Mouse (Mus musculus) naive thymus-derived CD4-positive, alpha-beta T cell, adult 2 months (primary cell): ENCODE results near the gene Clpb.

ENCODE experiments used
- DNase-seq: peaks from one replicate; pipeline ENCODE4 v3.0.0-alpha.2; 2011; ENCODE audit warnings: low read depth

The Clpb gene

GRCm38 (mm10) chr7:101676033-101676761 is 12.8 kb downstream of the Clpb start:
- DNase-seq: no peak

GRCm38 (mm10) chr7:101676762-101677308 is 13.4 kb downstream of the Clpb start:
- DNase-seq: no peak

- DNase-seq: peak; percentile 67
Observed at GRCm38 (mm10) chr7:101679591-101679990, 16.2 kb downstream of the Clpb start.

- no peak for DNase-seq
Observed at GRCm38 (mm10) chr7:101680961-101681360, 17.5 kb downstream of the Clpb start.

- no peak for DNase-seq
Observed at GRCm38 (mm10) chr7:101681565-101682071, 18.2 kb downstream of the Clpb start.

GRCm38 (mm10) chr7:101682886-101683285 is 19.5 kb downstream of the Clpb start:
- no peak for DNase-seq

GRCm38 (mm10) chr7:101683976-101684630 is 20.7 kb downstream of the Clpb start:
- DNase-seq: no peak

- DNase-seq: no peak
Observed at GRCm38 (mm10) chr7:101684671-101685070, 21.2 kb downstream of the Clpb start.

GRCm38 (mm10) chr7:101687144-101687543 is 23.7 kb downstream of the Clpb start:
- DNase-seq: no peak

GRCm38 (mm10) chr7:101690471-101690870 is 27.0 kb downstream of the Clpb start:
- DNase-seq: no peak

- no peak for DNase-seq
Observed at GRCm38 (mm10) chr7:101691863-101692262, 28.4 kb downstream of the Clpb start.

- DNase-seq: no peak
Observed at GRCm38 (mm10) chr7:101692446-101692845, 29.0 kb downstream of the Clpb start.

- DNase-seq: no peak
Observed at GRCm38 (mm10) chr7:101695483-101695882, 32.0 kb downstream of the Clpb start.

- no peak for DNase-seq
Observed at GRCm38 (mm10) chr7:101696931-101697723, 33.7 kb downstream of the Clpb start.

- no peak for DNase-seq
Observed at GRCm38 (mm10) chr7:101700296-101700695, 36.9 kb downstream of the Clpb start.

- no peak for DNase-seq
Observed at GRCm38 (mm10) chr7:101702706-101703105, 39.3 kb downstream of the Clpb start.

- no peak for DNase-seq
Observed at GRCm38 (mm10) chr7:101709586-101709985, 46.2 kb downstream of the Clpb start.

GRCm38 (mm10) chr7:101710236-101710635 is 46.8 kb downstream of the Clpb start:
- DNase-seq: no peak

GRCm38 (mm10) chr7:101713828-101714400 is 50.5 kb downstream of the Clpb start:
- no peak for DNase-seq

- DNase-seq: no peak
Observed at GRCm38 (mm10) chr7:101715041-101715551, 51.7 kb downstream of the Clpb start.

GRCm38 (mm10) chr7:101720356-101720755 is 56.9 kb downstream of the Clpb start:
- no peak for DNase-seq

GRCm38 (mm10) chr7:101725081-101725480 is 61.6 kb downstream of the Clpb start:
- peak; percentile 67 for DNase-seq
